ENCODE assay signal across 8 mouse cellular contexts in genomic region chr4:128961301-128962028, GRCm38 (mm10). TPM values are rescaled to one million over a fixed set of nuclear protein-coding genes. Genes with fewer than 3 reads are reported as not detected.
DNase-seq lines count a peak whose midpoint lies in the region; ATAC-seq and TF ChIP-seq lines count a peak whose summit lies in the region.

No protein-coding gene starts in this region.

- no peaks in the 10 kb centered on the region for H3K9me3 ChIP-seq in hindbrain, embryonic 13.5 days
- no peaks in the 10 kb centered on the region for H3K9me3 ChIP-seq in midbrain, embryonic 15.5 days

- TF ChIP-seq CTCF in layer of hippocampus, adult 2 months (conservative IDR thresholded peaks at IDR 0.05) = no peak
- TF ChIP-seq CTCF in cortical plate, adult 2 months (IDR thresholded peaks at IDR 0.05; ENCODE audit: extremely low read depth, insufficient read depth, low read length) = no peak

- H3K36me3 ChIP-seq in hindbrain, embryonic 13.5 days = no peaks in the 10 kb centered on the region
- no peaks in the 10 kb centered on the region for H3K36me3 ChIP-seq in midbrain, embryonic 15.5 days (replicated peaks)

- 5% methylated on average over 16 of the region's 16 CpGs for WGBS in hindbrain, embryonic 13.5 days
- WGBS in midbrain, embryonic 15.5 days = 8% methylated on average over 16 of the region's 16 CpGs

- ATAC-seq in hindbrain, embryonic 13.5 days (ENCODE audit: low FRiP score) = no peak
- ATAC-seq in midbrain, embryonic 15.5 days (replicated peaks) = no peak

- H3K9ac ChIP-seq in hindbrain, embryonic 13.5 days = peak overlapping the region; percentile 89
- peak overlapping the region; percentile 82 for H3K9ac ChIP-seq in midbrain, embryonic 15.5 days

- H3K27ac ChIP-seq in layer of hippocampus, adult 2 months = peak overlapping the region; percentile 89
- no peak overlapping the region for H3K27ac ChIP-seq in cortical plate, adult 2 months (ENCODE audit: insufficient read depth, low read length)
- H3K27ac ChIP-seq in hindbrain, embryonic 13.5 days = no peak overlapping the region
- H3K27ac ChIP-seq in midbrain, embryonic 15.5 days = no peak overlapping the region

- DNase-seq in layer of hippocampus, adult 2 months (ENCODE audit: low spot score in 2 of 2) = no peak
- no peak for DNase-seq in layer of hippocampus, postnatal 25 days (ENCODE audit: extremely low spot score in 1 of 2, low spot score in 1 of 2)
- no peak for DNase-seq in gastrocnemius, postnatal 4 days (ENCODE audit: low spot score in 2 of 2)
- no peak for DNase-seq in layer of hippocampus, adult 8-10 months (ENCODE audit: low spot score in 2 of 2)
- DNase-seq in ovary, postnatal 36 days (ENCODE audit: low spot score) = no peak

- peaks cover 26% of the 10 kb centered on the region for H3K27me3 ChIP-seq in hindbrain, embryonic 13.5 days
- no peaks in the 10 kb centered on the region for H3K27me3 ChIP-seq in midbrain, embryonic 15.5 days (replicated peaks)

- no peak for TF ChIP-seq POLR2A in cortical plate, adult 2 months (IDR thresholded peaks at IDR 0.05; ENCODE audit: extremely low read depth, insufficient read depth, low read length)

- peak overlapping the region; percentile 93 for H3K4me3 ChIP-seq in layer of hippocampus, adult 2 months
- H3K4me3 ChIP-seq in cortical plate, adult 2 months (ENCODE audit: insufficient read depth, low read length) = peak overlapping the region; percentile 44
- peak overlapping the region; percentile 74 for H3K4me3 ChIP-seq in hindbrain, embryonic 13.5 days
- H3K4me3 ChIP-seq in midbrain, embryonic 15.5 days = peak overlapping the region; percentile 72

- peak overlapping the region; percentile 93 for H3K4me2 ChIP-seq in hindbrain, embryonic 13.5 days
- H3K4me2 ChIP-seq in midbrain, embryonic 15.5 days = peak overlapping the region; percentile 84

- H3K4me1 ChIP-seq in cortical plate, adult 2 months (ENCODE audit: control insufficient read depth, insufficient read depth, low read length) = 0 out of 2 replicates have a peak, but pooled peaks cover 1% of the 10 kb centered on the region
- peaks cover 54% of the 10 kb centered on the region for H3K4me1 ChIP-seq in hindbrain, embryonic 13.5 days (replicated peaks)
- peaks cover 35% of the 10 kb centered on the region for H3K4me1 ChIP-seq in midbrain, embryonic 15.5 days

RNA-seq across cellular contexts. Expression of gene Azin2, which starts 0.8 kb away (rescaled TPM):
- total RNA-seq in layer of hippocampus, adult 2 months (2021) = 10 to 100 TPM; 35.2 to 39.9 TPM
- total RNA-seq in layer of hippocampus, postnatal 25 days (2021) = 10 to 100 TPM; 40.7 to 41.8 TPM
- polyA plus RNA-seq in cortical plate, adult 2 months (2012; rRNA removed) = 46.0 and 51.4 TPM in 2 replicates
- 18.4 and 19.9 TPM in 2 replicates for polyA plus RNA-seq in hindbrain, embryonic 13.5 days (2015; fragmentation: Nextera tagmentation; extraction: Ambion mirVana)
- 19.1 and 23.2 TPM in 2 replicates for polyA plus RNA-seq in midbrain, embryonic 15.5 days (2015; fragmentation: Nextera tagmentation; extraction: Ambion mirVana)
- total RNA-seq in gastrocnemius, postnatal 4 days (2021) = 1 to 10 TPM; 7.0 to 7.2 TPM
- total RNA-seq in layer of hippocampus, adult 8-10 months (2022) = 10 to 100 TPM; 38.0 to 45.0 (median 43.4) TPM

RNA-seq across cellular contexts. Expression of gene Ak2, which starts 30.3 kb away (rescaled TPM):
- 10 to 100 TPM; 26.1 to 29.1 TPM for total RNA-seq in layer of hippocampus, adult 2 months (2021)
- total RNA-seq in layer of hippocampus, postnatal 25 days (2021) = 10 to 100 TPM; 27.7 to 30.9 TPM
- 36.3 and 38.7 TPM in 2 replicates for polyA plus RNA-seq in cortical plate, adult 2 months (2012; rRNA removed)
- 90.4 and 92.7 TPM in 2 replicates for polyA plus RNA-seq in hindbrain, embryonic 13.5 days (2015; fragmentation: Nextera tagmentation; extraction: Ambion mirVana)
- 82.4 and 83.2 TPM in 2 replicates for polyA plus RNA-seq in midbrain, embryonic 15.5 days (2015; fragmentation: Nextera tagmentation; extraction: Ambion mirVana)
- 10 to 100 TPM; 58.2 to 67.2 TPM for total RNA-seq in gastrocnemius, postnatal 4 days (2021)
- 10 to 100 TPM; 26.3 to 32.0 (median 27.8) TPM for total RNA-seq in layer of hippocampus, adult 8-10 months (2022)

Comparison
In these comparisons a context has a peak if more than half of its experiments do, and no peak if none do; other contexts are left out.
1. RNA of gene Azin2, which starts 0.8 kb away (total RNA-seq): 38.0 to 45.0 TPM in layer of hippocampus, adult 8-10 months, 40.7 to 41.8 TPM in layer of hippocampus, postnatal 25 days and 35.2 to 39.9 TPM in layer of hippocampus, adult 2 months; 7.0 to 7.2 TPM in gastrocnemius, postnatal 4 days; every median in the first group is over 4 times any median in the second.
2. Peak in every context shown above with its lines, with median percentiles within 50 percentile points of each other: H3K4me3 ChIP-seq.